Mouse (Mus musculus) erythroblast, adult 5-6 weeks (primary cell): ENCODE measurements around the gene Kcnn3. TPM values are rescaled to one million over a fixed set of nuclear protein-coding genes. Genes with fewer than 3 reads are reported as not detected.

Source experiments
- ATAC-seq: replicated peaks from 2 replicates; pipeline ENCODE4 v1.8.0; 2016; ENCODE audit warnings: moderate number of reproducible peaks, mild to moderate bottlenecking, moderate TSS enrichment, inconsistent platforms; ENCODE audit not compliant: poor library complexity, low FRiP score, severe bottlenecking
- total RNA-seq, 2 experiments: library from RNA; stranded (forward) in 1 of 2; stranded (reverse) in 1 of 2; fragments of 150-400 nt in 1 of 2; fragments of 200-764, 138-1000 nt in 1 of 2; gene quantifications; 2 replicates each; pipeline versions ENCODE4 v1.2.3 to v1.2.4; 2015 to 2017; ENCODE audit warnings: low replicate concordance in 2 of 2

The Kcnn3 gene
- total RNA-seq (2015; ENCODE audit: low replicate concordance) (not detected in 2 replicates), total RNA-seq (2017; ENCODE audit: low replicate concordance) (0.26 TPM in 1 of 2 replicates, not detected in the other)

DNA sequence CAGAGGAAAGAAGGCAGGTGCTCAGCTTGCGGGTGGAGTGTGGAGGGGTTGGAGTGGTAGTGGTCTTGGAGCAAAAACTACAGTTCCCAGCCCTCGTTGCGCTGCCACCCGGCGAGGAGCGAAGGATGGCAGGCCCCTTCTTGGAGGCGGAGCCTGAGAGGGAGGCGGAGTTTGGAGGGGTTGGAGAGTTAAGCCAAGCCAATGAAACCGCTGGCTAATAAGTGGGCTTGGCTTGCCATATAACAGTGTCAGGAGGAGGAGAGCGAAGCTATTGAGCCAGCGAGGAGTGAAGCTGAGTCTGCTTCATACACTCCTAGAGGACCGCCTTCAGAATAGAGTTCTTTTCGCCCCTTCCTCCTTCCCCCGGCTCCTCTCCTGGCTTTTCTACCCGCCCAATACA is at the start of gene Kcnn3:
Gene Kcnn3, plus strand, starts transcription at position 271 of the 400 bp plus-strand sequence.
- no peak for ATAC-seq

DNA sequence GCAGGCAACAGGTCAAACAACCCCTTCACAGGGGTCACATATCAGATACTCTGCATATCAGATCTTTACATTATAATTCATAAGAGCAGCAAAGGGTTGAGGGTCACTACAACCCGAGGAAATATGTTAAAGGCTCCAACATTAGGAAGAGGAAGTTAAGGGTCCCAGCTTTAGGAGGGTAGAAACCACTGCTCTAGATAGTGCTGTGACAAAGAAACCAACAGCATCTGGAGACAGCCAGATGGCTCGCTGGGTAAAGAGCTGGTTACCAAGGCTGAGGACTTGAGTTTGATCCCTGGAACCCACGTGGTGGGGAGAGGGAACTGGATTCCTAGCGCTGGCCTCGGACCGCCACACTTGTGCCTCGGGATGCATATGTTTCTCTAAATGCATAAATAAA is 47.7 kb upstream of the Kcnn3 start:
- ATAC-seq, result no peak

DNA sequence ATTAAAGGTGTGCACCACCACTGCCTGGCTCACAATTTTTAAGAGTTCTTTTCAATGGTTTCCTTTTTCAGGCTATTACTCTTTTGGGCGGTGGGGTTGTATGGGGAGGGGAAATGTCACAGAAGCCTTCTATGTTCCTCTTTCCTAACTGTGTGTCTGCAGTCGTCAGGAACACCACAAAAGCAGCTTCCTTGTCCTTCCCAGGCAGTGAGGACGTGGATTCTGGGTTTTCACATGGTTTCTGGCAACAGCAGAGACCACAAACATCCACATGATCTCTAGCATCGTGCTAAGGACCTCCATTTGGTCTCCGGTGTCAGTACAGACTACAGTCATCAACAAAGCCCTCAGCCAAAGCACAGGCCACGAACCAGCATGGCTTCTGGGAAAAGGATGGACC is 46.1 kb upstream of the Kcnn3 start:
- ATAC-seq, result no peak

DNA sequence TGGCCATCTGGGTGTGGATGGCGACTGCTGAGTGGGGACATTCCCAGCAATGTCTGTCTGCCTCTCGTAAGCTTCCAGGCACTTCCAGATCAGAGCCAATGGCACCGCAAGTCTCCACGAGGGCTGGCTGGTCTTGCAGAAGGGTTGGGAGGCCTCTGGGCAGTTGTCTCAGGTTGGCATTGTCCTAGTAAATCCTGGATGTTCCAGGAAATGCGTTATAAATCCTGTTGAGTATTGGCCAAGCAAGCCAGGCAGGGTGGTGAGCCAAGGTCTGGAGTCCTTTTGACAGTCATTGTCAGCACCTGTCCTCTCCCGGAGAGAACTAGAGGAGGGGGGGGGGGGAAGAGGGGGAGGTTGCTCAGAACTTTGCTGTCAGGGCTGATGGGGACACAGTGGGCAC is 40.9 kb upstream of the Kcnn3 start:
- ATAC-seq, result no peak

DNA sequence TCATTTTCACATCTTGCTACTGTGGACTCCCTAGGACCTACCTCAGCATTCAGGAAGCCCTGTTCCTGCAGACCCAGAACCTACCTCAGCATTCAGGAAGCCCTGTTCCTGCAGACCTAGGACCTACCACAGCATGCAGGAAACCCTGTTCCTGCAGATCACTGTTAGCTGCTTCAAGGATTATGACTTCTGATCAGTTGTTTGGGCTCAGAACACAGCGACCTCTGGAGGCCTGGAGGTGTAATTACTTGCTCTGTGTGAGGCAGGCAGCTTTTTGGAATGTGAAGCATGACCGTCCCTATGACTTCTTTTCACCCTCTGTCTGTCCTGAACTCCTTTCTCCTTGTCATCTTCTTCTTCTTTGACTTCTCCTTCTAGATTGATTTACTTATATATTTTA is 38.5 kb upstream of the Kcnn3 start:
- ATAC-seq, result peak; percentile 40; the same call in 1 of the 2 replicates

DNA sequence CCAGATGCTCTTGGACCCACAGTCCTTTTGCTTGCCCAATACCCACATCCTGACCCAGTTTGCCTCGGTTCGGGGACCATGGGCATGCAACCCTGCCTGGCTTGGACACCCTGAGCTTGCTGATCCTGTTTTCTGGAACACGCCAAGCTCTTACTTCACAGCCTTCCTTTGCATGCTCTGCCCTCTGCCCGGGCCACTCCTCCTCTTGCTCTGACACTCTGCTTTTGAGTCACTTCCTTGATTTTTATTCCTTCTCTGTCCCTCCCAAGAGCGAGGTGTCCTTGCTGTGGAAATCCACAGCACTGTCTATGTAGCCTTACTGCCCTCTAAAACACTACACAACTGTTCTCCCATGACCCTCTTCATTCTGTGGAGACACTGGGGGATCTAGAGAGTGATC is 37.7 kb upstream of the Kcnn3 start:
- ATAC-seq, result no peak

DNA sequence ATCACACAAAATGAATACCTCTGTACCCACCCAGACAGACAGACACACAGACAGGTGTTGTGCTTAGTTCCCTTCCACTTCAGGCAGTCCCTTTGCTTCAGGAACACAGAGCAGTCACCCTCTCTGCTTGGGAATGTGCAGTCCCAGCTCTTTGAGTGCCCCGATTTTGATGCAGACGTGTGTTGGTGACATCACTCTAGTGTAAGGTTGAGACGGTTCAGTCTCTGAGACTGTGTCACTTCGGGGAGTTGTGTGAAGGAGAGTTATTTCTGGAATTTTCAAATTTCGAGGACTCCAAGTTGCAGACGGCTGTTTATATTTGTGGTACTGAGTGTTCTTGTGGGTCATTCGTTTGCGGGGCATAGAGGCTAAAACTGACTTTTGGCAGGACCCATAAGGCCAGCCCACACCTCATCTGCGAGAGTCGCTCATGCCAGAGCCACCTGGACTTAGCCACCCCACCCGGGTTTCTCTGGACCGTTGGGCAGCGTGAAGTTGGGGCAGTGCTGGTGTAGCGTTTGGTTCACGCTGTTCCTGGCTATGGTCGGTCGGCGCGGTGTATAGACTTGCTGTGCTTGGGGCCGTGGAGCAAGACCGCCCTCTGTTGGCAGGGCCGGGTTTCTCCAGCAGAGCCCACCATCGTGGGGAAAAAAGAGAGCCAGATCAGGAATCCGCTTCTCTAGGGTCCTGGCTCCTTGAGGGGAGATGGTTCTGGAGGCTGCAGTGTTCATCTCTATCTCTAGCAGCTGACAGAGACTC is 35.0 kb upstream of the Kcnn3 start:
- peak; percentile 56; the same call in 1 of the 2 replicates for ATAC-seq

DNA sequence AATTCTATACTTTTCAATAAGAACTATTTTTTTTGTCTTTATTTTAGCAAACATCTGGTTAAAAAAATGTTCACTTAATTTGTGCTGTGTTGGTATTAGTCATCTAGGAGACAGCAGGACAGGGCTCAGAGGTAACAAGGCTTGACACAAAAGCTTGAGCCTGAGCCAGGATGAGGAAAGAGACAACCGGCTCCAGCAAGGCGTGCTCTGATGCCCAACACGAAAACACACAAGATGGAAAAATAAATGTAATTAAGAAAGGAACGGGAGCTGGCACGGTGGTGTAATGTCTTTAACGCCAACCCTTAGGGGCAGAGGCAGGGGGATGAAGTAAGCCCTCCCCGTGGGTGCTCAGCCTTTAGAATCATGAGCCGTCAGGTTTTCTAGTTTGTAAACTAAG is 33.9 kb upstream of the Kcnn3 start:
- no peak for ATAC-seq

DNA sequence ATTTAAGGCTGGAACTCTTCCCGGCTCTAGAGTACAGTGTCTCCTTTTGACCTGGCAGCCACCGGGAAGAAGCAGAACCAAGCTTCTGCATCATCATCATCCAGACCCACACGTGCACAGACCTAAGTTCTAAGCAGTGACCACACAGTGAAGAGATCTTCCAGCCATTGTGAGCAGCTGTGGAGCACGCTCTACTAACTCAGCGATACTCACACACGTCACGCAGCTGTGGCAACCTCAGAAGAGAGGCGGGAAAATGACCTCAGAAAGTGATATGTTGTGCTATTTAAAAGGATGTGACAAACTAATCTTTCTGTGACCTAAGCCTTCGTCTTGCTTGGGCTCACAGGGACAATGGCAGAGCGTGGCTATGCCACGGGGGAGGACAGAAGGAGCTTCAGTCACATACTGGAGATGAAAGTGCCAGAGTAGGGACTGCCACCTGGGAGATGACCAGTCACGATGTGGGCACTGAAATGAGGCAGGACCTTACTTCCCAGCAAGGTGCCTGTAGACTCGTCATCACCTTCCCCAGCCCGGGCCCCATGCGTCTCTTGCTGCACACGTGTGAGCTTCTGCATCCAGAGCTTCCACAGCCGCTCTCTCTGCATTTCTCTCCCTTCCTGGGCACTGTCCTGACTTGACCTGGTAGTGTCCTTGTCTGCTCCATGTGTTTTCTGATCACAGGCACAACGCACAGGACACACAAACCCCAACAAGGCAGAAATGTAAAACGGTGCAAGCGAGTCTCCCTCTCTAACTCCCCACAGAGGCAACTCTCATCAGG is 32.9 kb upstream of the Kcnn3 start:
- no peak for ATAC-seq

DNA sequence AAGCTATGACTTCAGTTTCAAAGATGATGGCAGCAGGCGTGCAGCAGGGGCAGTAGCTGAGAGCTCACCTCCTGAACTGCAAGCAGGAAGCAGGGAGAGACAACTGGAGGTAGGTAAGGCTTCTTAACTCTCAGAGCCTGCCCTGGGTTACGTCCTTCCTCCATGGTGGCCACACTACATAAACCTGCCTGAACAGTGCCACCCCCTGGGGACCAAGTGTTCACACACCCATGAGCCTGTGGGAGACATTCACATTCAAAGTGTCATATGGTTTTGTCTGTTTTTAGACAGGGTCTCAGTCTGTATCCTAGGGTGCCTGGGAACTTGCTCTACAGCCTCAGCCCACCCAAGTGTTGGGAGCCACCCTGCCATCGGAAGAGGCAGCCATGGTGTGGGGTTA is 29.2 kb upstream of the Kcnn3 start:
- ATAC-seq, result no peak

DNA sequence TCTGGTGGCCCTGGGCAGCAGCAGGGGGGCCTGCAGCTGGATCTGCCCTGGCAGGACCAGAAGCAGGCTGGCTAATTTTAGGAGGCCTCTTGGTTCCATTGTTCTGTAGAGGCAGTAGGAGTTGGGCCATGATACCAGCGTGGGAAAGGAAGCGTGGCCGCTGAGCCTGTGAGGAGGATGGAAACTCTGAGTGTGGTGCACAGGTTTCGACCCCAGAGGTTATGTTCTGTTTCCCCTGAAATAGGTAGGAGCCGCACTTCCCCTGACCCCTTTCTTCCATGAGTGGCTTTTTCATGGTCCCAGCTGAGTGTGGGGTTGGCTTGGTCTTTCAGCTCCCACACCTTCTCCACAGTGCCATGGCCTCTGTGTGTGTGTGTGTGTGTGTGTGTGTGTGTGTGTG is 28.4 kb upstream of the Kcnn3 start:
- no peak for ATAC-seq

DNA sequence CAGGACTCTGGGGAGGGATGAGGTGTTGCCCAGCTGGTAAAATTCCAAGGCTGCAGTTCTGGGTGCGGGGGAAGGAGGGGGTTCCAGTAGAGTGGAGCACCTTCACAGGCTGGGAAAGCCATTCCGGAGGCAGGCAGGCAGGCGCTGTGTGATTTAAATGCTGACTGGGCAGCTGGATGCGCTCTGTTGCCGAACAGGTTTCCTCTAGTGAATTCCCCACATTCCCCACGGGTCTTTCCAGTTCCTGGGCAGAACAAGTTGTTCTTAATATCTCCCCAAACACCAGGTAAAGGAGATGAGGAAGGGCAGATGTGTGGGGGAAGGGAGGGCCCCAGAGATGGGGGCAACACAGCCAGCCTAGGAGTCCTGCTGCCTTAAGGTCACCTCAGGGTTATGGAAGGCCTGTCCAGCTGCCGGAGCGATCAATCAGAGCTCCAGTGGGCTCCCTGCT is 27.2 kb upstream of the Kcnn3 start:
- ATAC-seq, result no peak

DNA sequence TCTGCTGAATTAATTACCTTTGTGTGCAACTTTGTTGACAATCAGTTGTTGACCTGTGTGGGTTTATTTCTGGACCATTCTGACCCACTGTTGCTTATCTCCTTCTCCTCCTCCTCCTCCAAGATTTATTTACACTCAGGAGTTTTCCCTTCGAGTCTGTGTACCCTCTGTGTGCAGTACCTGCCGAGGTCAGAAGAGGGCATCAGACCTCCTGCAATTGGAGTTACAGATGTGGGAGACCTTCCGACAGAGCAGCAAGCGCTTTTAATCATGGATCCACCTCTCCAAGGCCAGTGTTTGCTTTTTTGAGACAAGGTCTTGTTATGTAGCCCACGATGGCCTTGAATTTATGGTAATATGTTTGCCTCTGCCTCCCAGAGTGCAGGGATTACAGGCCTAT is 25.3 kb upstream of the Kcnn3 start:
- ATAC-seq, result no peak

DNA sequence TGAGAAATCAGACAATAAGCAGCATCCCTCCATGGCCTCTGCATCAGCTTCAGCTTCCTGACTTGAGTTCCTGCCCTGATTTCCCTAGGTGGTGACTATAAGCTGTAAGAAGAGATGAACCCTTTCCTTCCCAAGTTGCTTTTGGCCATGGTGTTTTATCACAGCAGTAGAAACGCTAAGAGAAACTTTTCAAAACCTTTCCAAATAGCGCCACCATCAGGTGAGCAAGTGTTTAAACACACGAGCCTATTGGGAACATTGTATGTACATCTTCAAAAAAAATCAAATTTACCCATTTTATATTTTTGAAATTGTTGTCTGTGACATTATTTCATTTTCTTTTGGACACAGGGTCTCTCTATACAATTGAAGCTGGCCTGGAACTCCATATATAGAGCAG is 23.6 kb upstream of the Kcnn3 start:
- ATAC-seq, result no peak

DNA sequence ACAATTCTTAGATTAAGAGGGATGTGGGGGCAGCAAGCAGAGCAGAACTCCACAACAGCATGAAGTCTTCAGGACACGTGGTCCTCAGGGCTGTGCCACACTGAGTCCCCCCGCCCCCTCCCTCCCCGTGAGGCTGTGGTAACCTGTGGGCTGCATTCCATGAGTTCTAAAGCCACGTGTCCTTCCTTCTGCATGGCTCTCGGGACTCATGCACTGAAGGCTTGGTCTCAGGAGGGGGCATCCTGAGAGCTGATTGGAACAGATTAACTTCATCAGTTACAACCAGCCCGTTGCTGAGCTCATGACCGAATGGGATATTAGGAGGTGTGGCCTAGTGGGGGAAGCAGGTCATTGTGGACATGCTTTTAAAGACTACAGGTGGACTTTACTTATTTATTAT is 20.3 kb upstream of the Kcnn3 start:
- ATAC-seq, result no peak

DNA sequence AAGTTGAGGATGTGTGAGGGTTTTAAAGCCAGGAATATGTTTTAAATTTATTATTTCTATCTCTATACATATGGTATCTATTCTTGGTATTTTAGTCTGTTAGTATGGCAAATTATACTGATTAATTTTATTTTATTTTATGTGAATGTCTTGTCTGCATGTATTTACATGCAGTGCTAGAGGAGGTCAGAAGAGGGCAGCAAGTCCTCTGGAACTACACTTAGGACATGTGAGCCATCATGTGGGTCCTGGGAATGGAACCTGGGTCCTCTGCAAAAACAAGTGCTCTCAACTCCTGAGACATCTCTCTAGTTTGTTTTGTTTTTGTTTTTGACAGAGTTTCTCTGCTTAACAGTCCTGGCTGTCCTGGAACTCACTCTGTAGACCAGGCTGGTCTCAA is 18.5 kb upstream of the Kcnn3 start:
- ATAC-seq, result no peak

DNA sequence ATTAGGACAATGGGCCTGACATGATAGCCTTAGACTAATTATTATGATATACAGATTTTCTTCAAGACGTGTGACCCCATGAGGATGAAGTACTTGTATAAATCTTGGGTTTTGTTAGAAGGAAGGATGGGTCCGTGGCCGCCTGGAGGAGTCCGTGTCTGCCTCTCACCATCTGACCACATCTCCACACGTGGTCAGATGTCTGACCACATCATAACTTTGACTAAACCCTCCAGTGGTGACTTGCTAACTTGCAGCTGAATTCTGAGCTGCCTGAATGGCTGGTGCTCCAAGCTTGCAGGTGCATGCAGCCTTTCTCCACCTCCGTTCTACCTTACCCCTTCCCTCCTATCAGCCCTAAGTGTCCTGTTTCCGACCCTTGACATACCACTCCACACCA is 17.4 kb upstream of the Kcnn3 start:
- ATAC-seq, result no peak

DNA sequence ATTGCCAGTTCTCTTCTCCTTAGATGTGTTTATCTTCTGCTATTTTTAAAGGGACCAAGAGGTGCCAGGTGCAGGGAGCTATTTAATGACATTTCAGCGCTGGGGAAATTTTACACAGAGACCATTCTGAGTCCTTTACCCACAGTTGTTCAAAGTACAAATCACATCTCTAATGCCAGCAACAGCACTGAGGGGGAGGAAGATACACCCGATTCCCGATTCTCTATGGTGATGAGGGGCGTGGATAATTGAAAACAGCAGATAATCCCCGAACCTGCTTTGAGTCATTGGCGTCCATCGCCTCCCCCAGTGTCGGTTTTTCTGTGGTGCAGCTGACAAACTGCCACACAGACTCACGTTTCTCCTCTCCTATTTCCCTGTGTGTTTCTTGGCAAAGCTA is 11.9 kb upstream of the Kcnn3 start:
- no peak for ATAC-seq

DNA sequence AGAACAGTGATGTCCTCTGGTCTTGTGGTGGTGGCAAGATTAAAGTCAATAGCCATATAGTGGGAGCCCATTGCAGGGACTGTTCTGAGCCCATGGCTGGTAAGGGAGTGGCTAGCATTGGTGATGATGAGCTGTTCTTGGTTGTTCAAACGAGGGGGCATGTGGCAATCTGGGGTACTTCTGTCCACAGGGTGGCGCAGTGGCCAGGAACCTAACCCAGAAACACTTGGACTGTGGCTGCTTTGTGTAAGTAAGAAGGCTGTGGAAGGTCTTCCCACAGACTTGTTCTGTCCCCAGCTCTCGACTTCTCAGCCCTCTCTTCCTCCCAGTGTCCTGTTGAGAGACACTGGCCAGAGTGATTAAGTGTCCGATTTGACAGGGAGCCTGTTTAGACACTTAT is 9.0 kb upstream of the Kcnn3 start:
- ATAC-seq, result no peak

DNA sequence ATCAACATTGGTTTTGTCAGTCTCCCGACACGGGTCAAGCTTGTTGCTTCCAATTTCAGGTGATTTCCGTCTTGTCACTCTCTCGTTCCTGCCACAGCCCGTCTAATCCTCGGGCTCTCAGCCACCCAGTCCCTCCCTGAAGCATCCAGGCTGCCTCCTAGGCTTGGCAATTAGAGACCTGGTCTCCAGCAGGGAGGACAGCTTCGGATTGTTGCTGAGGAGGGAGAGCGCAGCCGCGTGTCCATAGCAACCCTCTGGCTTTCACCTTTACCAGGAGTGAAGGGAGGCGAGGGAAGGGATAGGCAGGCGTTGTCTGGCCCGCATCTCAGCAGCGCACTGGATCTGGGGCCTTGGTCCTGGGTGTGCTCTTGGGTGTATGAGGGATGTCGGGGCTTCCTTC is 8.6 kb upstream of the Kcnn3 start:
- no peak for ATAC-seq

DNA sequence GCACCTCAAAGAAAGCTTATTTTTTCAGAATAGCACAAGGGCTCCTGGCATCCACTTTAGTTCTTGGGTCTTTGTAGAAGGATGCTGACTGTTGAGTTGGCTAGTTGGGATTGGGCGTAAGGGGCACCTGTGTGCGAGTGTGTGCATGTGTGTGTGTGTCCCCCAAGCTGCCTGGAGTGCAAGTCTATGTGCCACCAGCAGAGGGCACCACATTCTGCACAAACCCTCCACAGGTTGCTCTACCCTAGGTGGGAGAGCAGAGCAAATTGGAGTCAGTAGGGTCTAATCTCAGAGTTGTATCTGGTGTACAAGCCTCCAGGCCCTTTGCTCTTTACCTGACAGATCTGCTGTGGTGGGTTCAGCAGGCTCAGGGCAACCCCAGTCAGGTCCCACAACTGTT is 7.7 kb upstream of the Kcnn3 start:
- ATAC-seq, result 0 out of 2 replicates have a peak, but pooled peaks have one; percentile 12
